Mouse (Mus musculus) limb, embryonic 10.5 days (tissue): ENCODE measurements at regions not wholly inside any gene's neighbourhood (a gene's known extent, or its start where the extent isn't known, plus 50 kb on each side); places are given as distances from the start of the nearest gene placed in this dataset.
A peak's percentile ranks its signal among the peaks of the same experiment; 100 is the strongest.
"Not testable (repeated sequence)": the region's sequence is repeated elsewhere in the genome, so short reads cannot be mapped to it uniquely, and the experiment has no call there.

Source experiments
- DNase-seq: peaks from one replicate; pipeline ENCODE4 v3.0.0-alpha.2; 2017; ENCODE audit warnings: low spot score
- H3K27ac ChIP-seq: fragments of 300-500 bp; sonication (generic); 2 replicates; pipeline ENCODE4 v1.5.1; 2016; ENCODE audit warnings: mild to moderate bottlenecking
- H3K27me3 ChIP-seq: fragments of 300-500 bp; sonication (generic); 2 replicates; pipeline ENCODE4 v1.6.1; 2016; ENCODE audit warnings: low read depth, mild to moderate bottlenecking; ENCODE audit not compliant: poor library complexity, severe bottlenecking
- H3K36me3 ChIP-seq: fragments of 300-500 bp; sonication (generic); 2 replicates; pipeline ENCODE4 v1.6.1; 2016; ENCODE audit warnings: mild to moderate bottlenecking, moderate library complexity
- H3K4me1 ChIP-seq: fragments of 300-500 bp; sonication (generic); 2 replicates; pipeline ENCODE4 v1.6.1; 2016
- H3K4me3 ChIP-seq: fragments of 300-500 bp; sonication (generic); 2 replicates; pipeline ENCODE4 v1.5.1; 2016; ENCODE audit warnings: mild to moderate bottlenecking, moderate library complexity
- H3K9me3 ChIP-seq: fragments of 300-500 bp; sonication (generic); replicated peaks from 2 replicates; pipeline ENCODE4 v1.6.1; 2016; ENCODE audit warnings: mild to moderate bottlenecking
- WGBS: fragments of 180-500 bp; shearing (Covaris S2); methylation state at CpG from one replicate; pipeline ENCODE4 v1.1.7; 2016; 5-methylcytosine and 5-hydroxymethylcytosine counted together

DNA sequence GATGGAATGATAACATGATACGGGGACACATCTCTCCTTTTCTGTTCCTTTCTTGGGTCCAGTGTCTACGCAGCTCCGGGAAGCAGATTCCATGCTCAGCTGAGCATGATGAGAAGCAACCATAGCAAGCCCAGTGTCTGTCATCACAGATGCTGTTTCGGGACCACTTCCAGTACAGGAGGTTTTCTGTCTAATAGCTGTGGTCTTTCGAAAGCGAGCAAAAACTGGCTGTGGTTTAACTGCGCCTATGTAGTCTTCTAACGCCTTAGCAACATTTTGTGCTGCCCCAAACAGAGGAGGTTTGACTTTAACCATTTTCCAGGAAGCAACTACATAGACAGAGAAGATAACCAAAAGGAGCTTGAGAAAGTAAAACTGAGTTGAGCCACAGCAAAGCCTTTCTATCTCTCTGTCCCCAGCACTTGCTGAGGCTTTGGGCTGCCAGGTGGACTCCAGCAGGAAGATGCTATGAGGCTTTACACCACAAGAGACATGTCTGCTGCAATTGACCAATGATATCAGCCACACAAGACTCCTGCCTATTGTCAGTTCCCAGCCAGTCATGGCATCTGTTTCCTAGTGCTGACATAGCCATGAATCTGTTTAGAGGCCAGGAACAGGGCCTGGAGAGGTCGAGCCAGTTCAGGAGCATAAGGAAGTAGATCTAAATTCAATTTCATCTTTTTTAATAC is 95.1 kb downstream of the Stard3nl start:
- not testable (repeated sequence) for H3K9me3 ChIP-seq, DNase-seq, H3K4me3 ChIP-seq, H3K4me1 ChIP-seq, H3K27ac ChIP-seq, H3K36me3 ChIP-seq, H3K27me3 ChIP-seq
- WGBS, result 91% methylated on average over 9 of the region's 9 CpGs

DNA sequence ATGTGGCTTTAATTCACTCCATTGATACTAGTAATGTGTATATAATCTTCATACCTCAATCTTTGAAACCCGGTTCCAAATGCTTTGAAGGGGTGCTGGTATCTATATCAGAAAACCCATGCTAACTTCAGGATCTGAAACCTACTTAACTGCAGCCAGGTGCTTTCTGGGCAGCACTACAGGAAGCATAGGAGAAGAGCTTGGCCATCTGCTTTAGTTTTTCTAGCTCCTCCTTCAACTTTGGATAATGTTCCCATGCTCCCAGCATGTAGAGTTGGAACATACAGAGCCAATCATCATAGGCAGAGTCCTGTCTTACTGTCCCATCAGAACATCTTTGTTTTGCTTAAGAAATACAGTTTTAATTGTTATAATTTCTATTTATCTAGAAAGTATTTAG is 99.3 kb downstream of the Stard3nl start:
- Histone ChIP-seq H3K4me1 (no peaks in the 10 kb centered on the region), H3K9me3 (no peaks in the 10 kb centered on the region), H3K36me3 (no peaks in the 10 kb centered on the region), H3K27ac (no peak overlapping the region), H3K4me3 (no peak overlapping the region), H3K27me3 (no peaks in the 10 kb centered on the region)
- DNase-seq, result no peak
- 79% methylated on average over 1 of the region's 1 CpGs for WGBS

DNA sequence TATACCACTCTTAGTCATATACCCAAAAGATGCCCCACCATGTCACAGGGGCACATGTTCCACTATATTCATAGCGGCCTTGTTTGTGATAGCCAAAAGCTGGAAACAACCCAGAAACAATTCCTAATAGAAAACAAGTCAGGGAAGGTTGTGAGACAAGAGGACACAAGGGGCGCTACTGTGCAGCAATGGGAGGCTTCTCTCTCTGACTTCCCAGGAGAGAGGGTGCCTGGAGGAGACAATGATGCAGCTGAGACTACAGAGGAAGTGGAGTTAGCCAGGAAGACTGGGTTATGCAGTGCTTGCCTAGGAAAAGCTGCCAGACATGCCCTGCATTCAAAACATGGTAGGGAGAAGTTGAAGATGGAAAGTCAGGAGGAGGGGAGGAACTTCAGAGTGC is 102.6 kb downstream of the Stard3nl start:
- Histone ChIP-seq H3K4me3 (no peak overlapping the region), H3K27ac (no peak overlapping the region), H3K9me3 (no peaks in the 10 kb centered on the region), H3K36me3 (no peaks in the 10 kb centered on the region), H3K4me1 (no peaks in the 10 kb centered on the region), H3K27me3 (no peaks in the 10 kb centered on the region)
- WGBS, result 51% methylated on average over 2 of the region's 2 CpGs
- no peak for DNase-seq

GRCm38 (mm10) chr13:19283161-19283560 is 112.4 kb downstream of the Stard3nl start:
- WGBS, result 77% methylated on average over 1 of the region's 1 CpGs
- H3K4me3 ChIP-seq, result no peak overlapping the region
- H3K4me1 ChIP-seq, result no peaks in the 10 kb centered on the region
- no peaks in the 10 kb centered on the region for H3K27me3 ChIP-seq
- no peaks in the 10 kb centered on the region for H3K9me3 ChIP-seq
- DNase-seq, result no peak
- H3K36me3 ChIP-seq, result no peaks in the 10 kb centered on the region
- no peak overlapping the region for H3K27ac ChIP-seq

GRCm38 (mm10) chr13:19272548-19273295 is 122.9 kb downstream of the Stard3nl start:
- not testable (repeated sequence) for H3K36me3 ChIP-seq, H3K4me3 ChIP-seq, H3K27me3 ChIP-seq, H3K9me3 ChIP-seq, DNase-seq, H3K27ac ChIP-seq, H3K4me1 ChIP-seq
- 92% methylated on average over 6 of the region's 6 CpGs for WGBS

DNA sequence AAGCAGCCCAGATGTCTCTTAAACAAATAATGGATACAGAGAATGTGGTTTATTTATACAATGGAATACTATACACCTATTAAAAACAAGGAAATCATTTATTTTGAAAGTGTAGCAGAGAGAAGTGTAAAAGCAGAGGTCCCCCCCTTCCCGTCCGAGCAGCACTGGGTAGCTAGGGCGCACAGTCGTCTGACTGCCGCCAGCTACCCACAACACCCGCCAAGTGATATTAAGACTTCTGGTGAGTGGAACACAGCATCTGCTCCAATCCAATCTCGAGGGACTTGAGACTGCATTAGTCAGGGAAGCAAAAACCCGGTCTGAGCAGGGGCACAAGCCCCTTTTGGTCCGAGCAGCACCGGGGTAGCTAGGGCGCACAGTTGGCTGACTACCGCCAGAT is 130.6 kb downstream of the Stard3nl start:
- H3K27me3 ChIP-seq, result not testable (repeated sequence)

GRCm38 (mm10) chr13:19246558-19246957 is 149.0 kb downstream of the Stard3nl start:
- not testable (repeated sequence) for H3K4me3 ChIP-seq, H3K4me1 ChIP-seq, H3K36me3 ChIP-seq, DNase-seq, H3K27me3 ChIP-seq, H3K27ac ChIP-seq, H3K9me3 ChIP-seq
- WGBS, result 84% methylated on average over 6 of the region's 7 CpGs

More for the DNA sequence above, 130.6 kb downstream of the Stard3nl start:
- not testable (repeated sequence) for DNase-seq, H3K36me3 ChIP-seq, H3K9me3 ChIP-seq, H3K27ac ChIP-seq, H3K4me1 ChIP-seq, H3K4me3 ChIP-seq
- 88% methylated on average over 12 of the region's 12 CpGs for WGBS

- not testable (repeated sequence) for DNase-seq, H3K4me3 ChIP-seq
- 48% methylated on average over 4 of the region's 4 CpGs for WGBS
These were observed 153.0 kb downstream of the Stard3nl start for GRCm38 (mm10) chr13:19242580-19242979.

GRCm38 (mm10) chr13:19236340-19236739 is 159.3 kb downstream of the Stard3nl start:
- Histone ChIP-seq H3K27me3 (no peaks in the 10 kb centered on the region), H3K4me1 (no peaks in the 10 kb centered on the region), H3K4me3 (no peak overlapping the region), H3K9me3 (no peaks in the 10 kb centered on the region), H3K27ac (no peak overlapping the region), H3K36me3 (no peaks in the 10 kb centered on the region)
- DNase-seq, result peak; percentile 30

More at GRCm38 (mm10) chr13:19242580-19242979, 153.0 kb downstream of the Stard3nl start:
- not testable (repeated sequence) for H3K27ac ChIP-seq, H3K4me1 ChIP-seq, H3K9me3 ChIP-seq, H3K27me3 ChIP-seq, H3K36me3 ChIP-seq

DNA sequence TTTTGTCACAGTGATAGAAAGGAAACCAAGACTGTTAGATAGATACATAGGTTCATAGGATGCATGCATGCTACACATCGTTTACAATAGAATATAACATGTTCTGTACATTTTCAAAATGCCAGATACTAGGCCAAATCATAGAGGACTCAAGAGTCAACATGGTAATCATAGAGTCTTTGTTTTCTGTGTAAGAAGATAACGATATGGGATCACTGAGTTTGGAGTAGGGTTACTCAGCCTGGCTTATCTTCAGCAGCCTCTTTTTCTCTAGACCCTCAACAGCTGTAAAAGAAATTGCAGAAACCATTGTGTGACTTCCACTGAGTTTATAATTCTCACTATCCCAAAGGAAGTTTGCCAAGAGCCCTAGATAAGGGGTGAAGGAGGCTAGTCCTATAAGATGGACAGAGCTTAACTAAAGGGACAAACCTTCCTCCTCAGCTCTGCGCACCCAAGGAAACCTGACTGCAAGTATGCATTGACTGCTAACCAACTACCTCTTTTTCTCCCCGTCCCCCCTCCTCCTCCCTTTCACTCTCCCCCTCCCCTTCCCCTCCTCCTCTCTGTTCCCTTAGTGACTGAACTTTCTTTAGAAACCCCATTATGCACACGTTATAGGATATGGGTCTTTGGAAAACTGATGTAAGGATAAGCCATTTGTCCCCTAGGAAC is 160.8 kb downstream of the Stard3nl start:
- WGBS, result 79% methylated on average over 5 of the region's 5 CpGs
- no peak overlapping the region for H3K4me3 ChIP-seq
- H3K36me3 ChIP-seq, result no peaks in the 10 kb centered on the region
- no peaks in the 10 kb centered on the region for H3K27me3 ChIP-seq
- no peaks in the 10 kb centered on the region for H3K4me1 ChIP-seq
- no peaks in the 10 kb centered on the region for H3K9me3 ChIP-seq
- H3K27ac ChIP-seq, result no peak overlapping the region
- no peak for DNase-seq

DNA sequence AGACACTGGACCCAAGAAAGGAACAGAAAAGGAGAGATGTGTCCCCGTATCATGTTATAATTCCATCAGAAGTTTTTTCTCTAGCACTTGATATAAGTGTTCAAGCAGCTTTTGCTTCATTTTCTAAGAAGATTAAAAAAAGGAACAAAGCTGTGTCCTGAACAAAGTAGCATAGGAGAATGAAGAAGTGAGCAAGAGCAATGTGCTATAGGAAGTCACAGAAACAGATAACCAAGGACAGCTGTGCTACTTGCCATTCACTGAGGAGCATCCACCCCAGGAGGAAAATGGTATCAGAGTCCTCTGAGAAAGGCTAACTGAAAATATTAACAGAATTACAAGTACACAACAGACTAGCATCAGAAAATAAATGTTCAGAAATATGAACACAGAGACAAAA is 175.6 kb downstream of the Stard3nl start:
- 94% methylated on average over 1 of the region's 1 CpGs for WGBS

GRCm38 (mm10) chr13:19219383-19219991 is 176.1 kb downstream of the Stard3nl start:
- 89% methylated on average over 3 of the region's 3 CpGs for WGBS
- not testable (repeated sequence) for DNase-seq

More for the DNA sequence above, 175.6 kb downstream of the Stard3nl start:
- H3K4me1 ChIP-seq, H3K4me3 ChIP-seq, DNase-seq, H3K27me3 ChIP-seq, H3K36me3 ChIP-seq, H3K27ac ChIP-seq, H3K9me3 ChIP-seq: not testable (repeated sequence)

GRCm38 (mm10) chr13:19204669-19205068 is 190.9 kb downstream of the Stard3nl start:
- no peaks in the 10 kb centered on the region for H3K9me3 ChIP-seq
- no peaks in the 10 kb centered on the region for H3K27me3 ChIP-seq
- no peaks in the 10 kb centered on the region for H3K36me3 ChIP-seq
- H3K4me1 ChIP-seq, result no peaks in the 10 kb centered on the region
- no peak for DNase-seq
- H3K4me3 ChIP-seq, result no peak overlapping the region
- WGBS, result 88% methylated on average over 1 of the region's 1 CpGs
- H3K27ac ChIP-seq, result no peak overlapping the region

More at GRCm38 (mm10) chr13:19219383-19219991, 176.1 kb downstream of the Stard3nl start:
- H3K27ac ChIP-seq, H3K9me3 ChIP-seq, H3K27me3 ChIP-seq, H3K4me3 ChIP-seq, H3K36me3 ChIP-seq, H3K4me1 ChIP-seq: not testable (repeated sequence)
